Mouse (Mus musculus): ENCODE results near the gene Pth2. TPM values are rescaled to one million over a fixed set of nuclear protein-coding genes. Genes with fewer than 3 reads are reported as not detected.

Gene Pth2
- total RNA-seq, 1 experiment, result 0.54 TPM

GRCm38 (mm10) chr7:45208260-45208659 is 27.5 kb downstream of the Pth2 start:
- peaks cover 2 to 14% of the 10 kb centered on the region in 2 experiments; a peak in 1 of 4 replicates for H3K4me1 ChIP-seq (ENCODE audit: control insufficient read depth in 2 of 2, insufficient read depth in 2 of 2, low read length in 2 of 2, poor library complexity in 1 of 2)
- in situ Hi-C loops (cut with MboI; ENCODE audit: low sequenced_read_pairs in 2 of 2, unreplicated experiment in 2 of 2), result no loop called here
- H3K4me3 ChIP-seq (ENCODE audit: insufficient read depth in 1 of 2, low read depth in 1 of 2, low read length in 2 of 2, poor library complexity in 1 of 2, severe bottlenecking in 1 of 2), result no peak overlapping the region
- H3K9me3 ChIP-seq (ENCODE audit: control insufficient read depth, insufficient read depth, low read depth, low read length), result no peaks in the 10 kb centered on the region
- DNase-seq (ENCODE audit: low read depth, low spot score), result no peak
- H3K9ac ChIP-seq (ENCODE audit: insufficient read depth, low read depth, low read length, poor library complexity, severe bottlenecking), result no peak overlapping the region
- no peaks in the 10 kb centered on the region for H3K36me3 ChIP-seq (ENCODE audit: control insufficient read depth, insufficient read depth, low read length, poor library complexity, severe bottlenecking)
- no peak overlapping the region for H3K27ac ChIP-seq (ENCODE audit: insufficient read depth, low read depth, low read length, poor library complexity, severe bottlenecking)
- TF ChIP-seq ZNF384 (IDR thresholded peaks at IDR 0.05; ENCODE audit: low read depth, low read length), result no peak
- no peak for TF ChIP-seq HCFC1 (IDR thresholded peaks at IDR 0.05; ENCODE audit: borderline replicate concordance, insufficient read depth, low read length)
- no peak for TF ChIP-seq MAFK (IDR thresholded peaks at IDR 0.05; ENCODE audit: insufficient read depth, low read depth, low read length)
- TF ChIP-seq CHD2 (IDR thresholded peaks at IDR 0.05; ENCODE audit: low read depth, low read length), result no peak
- no peak for TF ChIP-seq ZC3H11A (IDR thresholded peaks at IDR 0.05; ENCODE audit: borderline replicate concordance, low read depth, low read length)

DNA sequence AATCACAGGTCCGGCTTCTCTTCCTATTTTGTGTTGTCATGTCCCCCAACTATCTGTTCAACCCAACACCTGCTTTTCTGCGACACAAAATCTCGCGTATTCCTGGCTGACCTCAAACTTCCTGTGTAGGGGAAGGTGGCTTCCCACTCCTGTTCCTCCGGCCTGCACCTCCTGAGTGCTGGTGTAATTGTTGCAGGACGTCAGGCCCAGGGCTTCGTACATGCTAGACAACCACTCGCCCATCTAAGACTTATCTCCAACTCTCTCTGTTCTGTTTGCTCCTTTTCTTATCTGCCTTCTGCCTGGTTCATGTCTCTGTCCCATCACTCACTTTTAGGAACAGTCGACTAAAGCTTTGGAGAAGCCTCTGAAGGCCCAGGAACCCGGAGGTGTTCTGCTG is 30.3 kb downstream of the Pth2 start:
- Histone ChIP-seq H3K9me3 (ENCODE audit: control insufficient read depth, insufficient read depth, low read depth, low read length) (no peaks in the 10 kb centered on the region), H3K9ac (ENCODE audit: insufficient read depth, low read depth, low read length, poor library complexity, severe bottlenecking) (no peak overlapping the region)
- no peak for TF ChIP-seq HCFC1 (IDR thresholded peaks at IDR 0.05; ENCODE audit: borderline replicate concordance, insufficient read depth, low read length)
- no peak for TF ChIP-seq ZNF384 (IDR thresholded peaks at IDR 0.05; ENCODE audit: low read depth, low read length)
- TF ChIP-seq CHD2 (IDR thresholded peaks at IDR 0.05; ENCODE audit: low read depth, low read length), result no peak
- no peak for TF ChIP-seq MAFK (IDR thresholded peaks at IDR 0.05; ENCODE audit: insufficient read depth, low read depth, low read length)
- no peak for TF ChIP-seq ZC3H11A (IDR thresholded peaks at IDR 0.05; ENCODE audit: borderline replicate concordance, low read depth, low read length)

GRCm38 (mm10) chr7:45211851-45212251 is 31.1 kb downstream of the Pth2 start, which contains the start of gene Dkkl1:
Dkkl1 (minus strand) TSS chr7:45212147.
- Histone ChIP-seq H3K4me3 (ENCODE audit: insufficient read depth in 1 of 2, low read depth in 1 of 2, low read length in 2 of 2, poor library complexity in 1 of 2, severe bottlenecking in 1 of 2) (peak within 1 kb of the TSS; percentile 54 to 72), H3K27ac (ENCODE audit: insufficient read depth, low read depth, low read length, poor library complexity, severe bottlenecking) (no peak within 1 kb of the TSS), H3K9ac (ENCODE audit: insufficient read depth, low read depth, low read length, poor library complexity, severe bottlenecking) (no peak within 1 kb of the TSS), H3K4me1 (ENCODE audit: control insufficient read depth in 2 of 2, insufficient read depth in 2 of 2, low read length in 2 of 2, poor library complexity in 1 of 2) (peaks cover 4 to 11% of the 10 kb centered on the region in 2 experiments; a peak in 1 of 4 replicates), H3K9me3 (ENCODE audit: control insufficient read depth, insufficient read depth, low read depth, low read length) (no peaks in the 10 kb centered on the region), H3K36me3 (ENCODE audit: control insufficient read depth, insufficient read depth, low read length, poor library complexity, severe bottlenecking) (no peaks in the 10 kb centered on the region)
- in situ Hi-C loops (cut with MboI; ENCODE audit: low sequenced_read_pairs in 2 of 2, unreplicated experiment in 2 of 2), result no loop called here
- TF ChIP-seq ZNF384 (IDR thresholded peaks at IDR 0.05; ENCODE audit: low read depth, low read length), result no peak
- no peak; the same call in 1 of the 2 replicates for TF ChIP-seq CHD2 (IDR thresholded peaks at IDR 0.05; ENCODE audit: low read depth, low read length)
- TF ChIP-seq ZC3H11A (IDR thresholded peaks at IDR 0.05; ENCODE audit: borderline replicate concordance, low read depth, low read length), result no peak
- no peak for TF ChIP-seq HCFC1 (IDR thresholded peaks at IDR 0.05; ENCODE audit: borderline replicate concordance, insufficient read depth, low read length)
- TF ChIP-seq MAFK (IDR thresholded peaks at IDR 0.05; ENCODE audit: insufficient read depth, low read depth, low read length), result no peak
- DNase-seq (ENCODE audit: low read depth, low spot score), result no peak

More for the DNA sequence above, 30.3 kb downstream of the Pth2 start:
- H3K36me3 ChIP-seq (ENCODE audit: control insufficient read depth, insufficient read depth, low read length, poor library complexity, severe bottlenecking), result no peaks in the 10 kb centered on the region
- peaks cover 4 to 10% of the 10 kb centered on the region in 2 experiments; a peak in 1 of 4 replicates for H3K4me1 ChIP-seq (ENCODE audit: control insufficient read depth in 2 of 2, insufficient read depth in 2 of 2, low read length in 2 of 2, poor library complexity in 1 of 2)
- no peak overlapping the region for H3K27ac ChIP-seq (ENCODE audit: insufficient read depth, low read depth, low read length, poor library complexity, severe bottlenecking)
- in situ Hi-C loops (cut with MboI; ENCODE audit: low sequenced_read_pairs in 2 of 2, unreplicated experiment in 2 of 2), result no loop called here
- no peak overlapping the region; a peak in 2 of 4 replicates for H3K4me3 ChIP-seq (ENCODE audit: insufficient read depth in 1 of 2, low read depth in 1 of 2, low read length in 2 of 2, poor library complexity in 1 of 2, severe bottlenecking in 1 of 2)
- DNase-seq (ENCODE audit: low read depth, low spot score), result no peak

- Histone ChIP-seq H3K9me3 (ENCODE audit: control insufficient read depth, insufficient read depth, low read depth, low read length) (no peaks in the 10 kb centered on the region), H3K36me3 (ENCODE audit: control insufficient read depth, insufficient read depth, low read length, poor library complexity, severe bottlenecking) (peaks cover 4% of the 10 kb centered on the region; the same call in 1 of the 2 replicates), H3K4me1 (ENCODE audit: control insufficient read depth in 2 of 2, insufficient read depth in 2 of 2, low read length in 2 of 2, poor library complexity in 1 of 2) (peaks cover 4 to 16% of the 10 kb centered on the region in 2 experiments; a peak in 2 of 4 replicates), H3K4me3 (ENCODE audit: insufficient read depth in 1 of 2, low read depth in 1 of 2, low read length in 2 of 2, poor library complexity in 1 of 2, severe bottlenecking in 1 of 2) (peak overlapping the region in 1 of 2 experiments; percentile 72; a peak in 2 of 4 replicates), H3K27ac (ENCODE audit: insufficient read depth, low read depth, low read length, poor library complexity, severe bottlenecking) (no peak overlapping the region), H3K9ac (ENCODE audit: insufficient read depth, low read depth, low read length, poor library complexity, severe bottlenecking) (no peak overlapping the region)
- no peak for DNase-seq (ENCODE audit: low read depth, low spot score)
- in situ Hi-C loops (cut with MboI; ENCODE audit: low sequenced_read_pairs in 2 of 2, unreplicated experiment in 2 of 2), result no loop called here
- TF ChIP-seq MAFK (IDR thresholded peaks at IDR 0.05; ENCODE audit: insufficient read depth, low read depth, low read length) (no peak), HCFC1 (IDR thresholded peaks at IDR 0.05; ENCODE audit: borderline replicate concordance, insufficient read depth, low read length) (no peak), CHD2 (IDR thresholded peaks at IDR 0.05; ENCODE audit: low read depth, low read length) (no peak), ZC3H11A (IDR thresholded peaks at IDR 0.05; ENCODE audit: borderline replicate concordance, low read depth, low read length) (no peak), ZNF384 (IDR thresholded peaks at IDR 0.05; ENCODE audit: low read depth, low read length) (no peak)
Measured at GRCm38 (mm10) chr7:45212356-45212755, 31.6 kb downstream of the Pth2 start.

All from ES-E14 (cell line).